Mouse (Mus musculus): ENCODE data around the gene Adgrl2.

DNA sequence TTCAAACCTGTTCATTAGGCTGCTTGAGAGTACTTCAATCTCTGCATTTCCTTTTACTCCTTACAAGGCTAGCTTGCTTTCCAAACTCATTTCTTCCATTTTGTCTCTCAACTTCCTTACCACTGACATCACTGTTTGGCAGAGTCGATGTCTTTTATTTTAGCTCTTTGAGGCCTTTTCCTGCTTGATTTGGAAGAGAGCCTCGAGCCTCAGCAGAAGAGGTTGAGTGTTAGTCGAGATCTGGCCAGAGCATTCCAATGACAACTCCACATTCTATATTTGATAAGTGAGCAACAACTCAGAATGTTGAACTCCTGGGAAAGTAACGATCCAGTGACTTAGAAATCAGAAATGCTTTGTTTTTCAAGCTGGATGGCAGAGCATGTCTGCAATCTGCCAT lies 48.4 kb upstream of the Adgrl2 start:
- TF ChIP-seq CTCF (IDR thresholded peaks at IDR 0.05): no peak
- no peak for TF ChIP-seq POLR2A (IDR thresholded peaks at IDR 0.05; ENCODE audit: insufficient read depth, low read depth, low read length)
